Mouse (Mus musculus): Measurements from ENCODE around the gene Trpc5. TPM values are rescaled to one million over a fixed set of nuclear protein-coding genes. Genes with fewer than 3 reads are reported as not detected.

Gene Trpc5
- total RNA-seq, 2 experiments from 2014 or later, result 32.4 to 34.9 TPM

- no peak for TF ChIP-seq CTCF (conservative IDR thresholded peaks at IDR 0.05)
- DNase-seq (ENCODE audit: low spot score in 2 of 2), result no peak
- no peak overlapping the region for H3K4me3 ChIP-seq
- H3K27ac ChIP-seq, result no peak overlapping the region
These were observed 196.6 kb downstream of the Trpc5 start for GRCm38 (mm10) chrX:144491394-144491793.

GRCm38 (mm10) chrX:144464416-144464815 is 223.6 kb downstream of the Trpc5 start:
- Histone ChIP-seq H3K27ac (no peak overlapping the region), H3K4me3 (no peak overlapping the region)
- DNase-seq (ENCODE audit: low spot score in 2 of 2), result peak in 1 of 2 experiments; percentile 10
- TF ChIP-seq CTCF (conservative IDR thresholded peaks at IDR 0.05), result no peak

GRCm38 (mm10) chrX:144456281-144456680 is 231.7 kb downstream of the Trpc5 start, which contains the start of gene Trpc5os:
Trpc5os (plus strand) TSS chrX:144456581.
- no peak for DNase-seq (ENCODE audit: low spot score in 2 of 2)
- H3K4me3 ChIP-seq, result no peak within 1 kb of the TSS
- no peak within 1 kb of the TSS for H3K27ac ChIP-seq
- TF ChIP-seq CTCF (conservative IDR thresholded peaks at IDR 0.05), result no peak

GRCm38 (mm10) chrX:144423848-144424247 is 264.1 kb downstream of the Trpc5 start:
- no peak for TF ChIP-seq CTCF (conservative IDR thresholded peaks at IDR 0.05)
- DNase-seq (ENCODE audit: low spot score in 2 of 2), result no peak
- Histone ChIP-seq H3K27ac (no peak overlapping the region), H3K4me3 (no peak overlapping the region)

- DNase-seq (ENCODE audit: low spot score in 2 of 2), result no peak
- TF ChIP-seq CTCF (conservative IDR thresholded peaks at IDR 0.05), result no peak
- H3K27ac ChIP-seq, result no peak overlapping the region
- no peak overlapping the region for H3K4me3 ChIP-seq
These were observed 266.9 kb downstream of the Trpc5 start for GRCm38 (mm10) chrX:144421091-144421490.

GRCm38 (mm10) chrX:144420259-144420658 is 267.7 kb downstream of the Trpc5 start:
- H3K4me3 ChIP-seq, result no peak overlapping the region
- no peak for DNase-seq (ENCODE audit: low spot score in 2 of 2)
- no peak for TF ChIP-seq CTCF (conservative IDR thresholded peaks at IDR 0.05)
- H3K27ac ChIP-seq, result no peak overlapping the region

- Histone ChIP-seq H3K4me3 (no peak overlapping the region), H3K27ac (no peak overlapping the region)
- no peak for TF ChIP-seq CTCF (conservative IDR thresholded peaks at IDR 0.05)
- no peak for DNase-seq (ENCODE audit: low spot score in 2 of 2)
These were observed 279.9 kb downstream of the Trpc5 start for GRCm38 (mm10) chrX:144408036-144408435.

- H3K27ac ChIP-seq, result no peak overlapping the region
- DNase-seq (ENCODE audit: low spot score in 2 of 2), result peak; percentile 53 to 67
- peak; percentile 86 for TF ChIP-seq CTCF (conservative IDR thresholded peaks at IDR 0.05)
- no peak overlapping the region for H3K4me3 ChIP-seq
These were observed 284.5 kb downstream of the Trpc5 start for GRCm38 (mm10) chrX:144403526-144403925.

GRCm38 (mm10) chrX:144374196-144374595 is 313.8 kb downstream of the Trpc5 start:
- Histone ChIP-seq H3K27ac (no peak overlapping the region), H3K4me3 (no peak overlapping the region)
- no peak for DNase-seq (ENCODE audit: low spot score in 2 of 2)
- TF ChIP-seq CTCF (conservative IDR thresholded peaks at IDR 0.05), result no peak

- no peak overlapping the region for H3K4me3 ChIP-seq
- H3K27ac ChIP-seq, result no peak overlapping the region
- no peak for DNase-seq (ENCODE audit: low spot score in 2 of 2)
- no peak for TF ChIP-seq CTCF (conservative IDR thresholded peaks at IDR 0.05)
These were observed 349.6 kb downstream of the Trpc5 start for GRCm38 (mm10) chrX:144338355-144338754.

GRCm38 (mm10) chrX:144337938-144338337 is 350.0 kb downstream of the Trpc5 start:
- TF ChIP-seq CTCF (conservative IDR thresholded peaks at IDR 0.05), result no peak
- no peak overlapping the region for H3K27ac ChIP-seq
- no peak overlapping the region for H3K4me3 ChIP-seq
- no peak for DNase-seq (ENCODE audit: low spot score in 2 of 2)

- Histone ChIP-seq H3K27ac (no peak overlapping the region), H3K4me3 (no peak overlapping the region)
- no peak for TF ChIP-seq CTCF (conservative IDR thresholded peaks at IDR 0.05)
- DNase-seq (ENCODE audit: low spot score in 2 of 2), result no peak
These were observed 352.5 kb downstream of the Trpc5 start for GRCm38 (mm10) chrX:144335332-144336015.

Other genes with a start within 250 kb of the Trpc5 start
- gene Trpc5os, start 231.6 kb downstream of the Trpc5 start, total RNA-seq (2021), result not detected
- gene Rtl4, start 727 bp upstream of the Trpc5 start, total RNA-seq (2021), result 1 to 10 TPM; 3.1 to 4.3 TPM

All from layer of hippocampus, adult 2 months (tissue).